Mouse (Mus musculus): ENCODE measurements around the gene Cdkl5.

The Cdkl5 gene

GRCm38 (mm10) chrX:160994543-160995121 lies at the start of gene Cdkl5:
Gene Cdkl5, minus strand, starts transcription at chrX:160994704.
- DNase-seq: peak; percentile 95 to 97

GRCm38 (mm10) chrX:161033235-161033803 lies 38.8 kb upstream of the Cdkl5 start:
- DNase-seq: peak; percentile 6 to 22

GRCm38 (mm10) chrX:161032423-161032822 lies 37.9 kb upstream of the Cdkl5 start:
- peak; percentile 4 to 10 for DNase-seq

- DNase-seq: no peak
Measured at GRCm38 (mm10) chrX:161030233-161030632, 35.7 kb upstream of the Cdkl5 start.

- no peak for DNase-seq
Measured at GRCm38 (mm10) chrX:161024475-161024874, 30.0 kb upstream of the Cdkl5 start.

GRCm38 (mm10) chrX:161021548-161021947 lies 27.0 kb upstream of the Cdkl5 start:
- DNase-seq: no peak

- DNase-seq: no peak
Measured at GRCm38 (mm10) chrX:161018179-161018578, 23.7 kb upstream of the Cdkl5 start.

- no peak for DNase-seq
Measured at GRCm38 (mm10) chrX:161006272-161006671, 11.8 kb upstream of the Cdkl5 start.

GRCm38 (mm10) chrX:160996051-160996450 lies 1.5 kb upstream of the Cdkl5 start:
- DNase-seq: peak in 1 of 2 experiments; percentile 1

GRCm38 (mm10) chrX:160995131-160995667 lies 695 bp upstream of the Cdkl5 start:
- DNase-seq: peak; percentile 53 to 68

- DNase-seq: peak in 1 of 2 experiments; percentile 29
Measured at GRCm38 (mm10) chrX:160993749-160994539, 560 bp downstream of the Cdkl5 start.

- DNase-seq: no peak
Measured at GRCm38 (mm10) chrX:160992703-160993102, 1.8 kb downstream of the Cdkl5 start.

- no peak for DNase-seq
Measured at GRCm38 (mm10) chrX:160990276-160990675, 4.2 kb downstream of the Cdkl5 start.

GRCm38 (mm10) chrX:160977919-160978318 lies 16.6 kb downstream of the Cdkl5 start:
- no peak for DNase-seq

GRCm38 (mm10) chrX:160971991-160972545 lies 22.4 kb downstream of the Cdkl5 start:
- DNase-seq: no peak

- no peak for DNase-seq
Measured at GRCm38 (mm10) chrX:160958593-160959131, 35.8 kb downstream of the Cdkl5 start.

- no peak for DNase-seq
Measured at GRCm38 (mm10) chrX:160949583-160949982, 44.9 kb downstream of the Cdkl5 start.

GRCm38 (mm10) chrX:160944722-160945121 lies 49.8 kb downstream of the Cdkl5 start:
- DNase-seq: no peak

- peak; percentile 12 to 29 for DNase-seq
Measured at GRCm38 (mm10) chrX:160935541-160935940, 59.0 kb downstream of the Cdkl5 start.

GRCm38 (mm10) chrX:160930656-160931055 lies 63.8 kb downstream of the Cdkl5 start:
- peak; percentile 3 to 10 for DNase-seq

- DNase-seq: no peak
Measured at GRCm38 (mm10) chrX:160928870-160929269, 65.6 kb downstream of the Cdkl5 start.

GRCm38 (mm10) chrX:160919022-160919637 lies 75.4 kb downstream of the Cdkl5 start:
- no peak for DNase-seq

- no peak for DNase-seq
Measured at GRCm38 (mm10) chrX:160906952-160907351, 87.6 kb downstream of the Cdkl5 start, which contains the start of gene Gja6. Gene Gja6, minus strand, starts transcription at chrX:160907052.

Data from kidney, postnatal 4 days (tissue).